Mouse (Mus musculus): ENCODE measurements around the gene Tcf7l2. TPM values are rescaled to one million over a fixed set of nuclear protein-coding genes. Genes with fewer than 3 reads are reported as not detected.

Gene Tcf7l2
- polyA plus RNA-seq, 1 experiment from 2014 or later: 150 TPM

DNA sequence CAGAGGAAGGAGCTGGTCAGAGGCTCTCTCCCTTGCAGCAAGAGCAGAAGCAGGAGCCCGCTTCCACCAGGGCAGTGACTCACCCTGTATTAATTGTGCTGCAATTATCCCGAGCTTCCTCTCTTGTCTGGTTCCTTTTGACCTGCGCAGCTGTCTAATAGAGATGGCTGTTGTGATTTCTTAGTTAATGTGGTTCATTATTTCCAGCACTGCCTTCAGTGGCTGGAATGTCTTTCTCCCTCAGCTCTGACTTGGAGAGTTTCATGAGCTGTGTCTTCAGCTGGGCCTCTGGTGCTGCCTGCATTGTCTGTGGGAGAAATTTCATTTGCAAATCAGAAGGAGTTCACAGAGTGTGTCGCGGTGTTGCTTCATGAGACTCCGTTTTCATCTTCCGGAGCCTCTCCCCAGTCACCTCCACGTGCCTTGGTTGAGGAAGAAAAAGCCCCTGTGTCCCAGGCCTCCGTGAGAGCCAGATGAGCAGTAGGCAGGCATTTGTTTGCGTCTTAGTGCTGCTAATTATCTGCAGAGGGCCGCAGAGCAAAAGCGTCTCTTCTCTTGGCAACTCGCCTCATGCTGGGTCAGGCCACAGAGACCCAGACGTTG is 228.4 kb downstream of the Tcf7l2 start:
- ATAC-seq (replicated peaks; ENCODE audit: low FRiP score) (peak; percentile 18; the same call in 1 of the 2 replicates), DNase-seq (ENCODE audit: low spot score) (peak; percentile 60)
- Histone ChIP-seq H3K9me3 (ENCODE audit: control insufficient read depth, low read length) (no peaks in the 10 kb centered on the region), H3K36me3 (ENCODE audit: control insufficient read depth, insufficient read depth, low read length) (no peaks in the 10 kb centered on the region), H3K9ac (ENCODE audit: low read length) (no peak overlapping the region), H3K4me3 (ENCODE audit: low read depth, low read length) (no peak overlapping the region), H3K4me2 (ENCODE audit: low read depth, low read length, severe bottlenecking) (no peak overlapping the region), H3K4me1 (replicated peaks; ENCODE audit: control insufficient read depth, insufficient read depth, low read length) (peaks cover 10% of the 10 kb centered on the region), H3K27ac (ENCODE audit: low read depth, low read length) (peak overlapping the region; percentile 37; the same call in 1 of the 2 replicates), H3K27me3 (ENCODE audit: control insufficient read depth, insufficient read depth, low read length) (no peaks in the 10 kb centered on the region)
- 11% methylated on average over 14 of the region's 14 CpGs for WGBS

DNA sequence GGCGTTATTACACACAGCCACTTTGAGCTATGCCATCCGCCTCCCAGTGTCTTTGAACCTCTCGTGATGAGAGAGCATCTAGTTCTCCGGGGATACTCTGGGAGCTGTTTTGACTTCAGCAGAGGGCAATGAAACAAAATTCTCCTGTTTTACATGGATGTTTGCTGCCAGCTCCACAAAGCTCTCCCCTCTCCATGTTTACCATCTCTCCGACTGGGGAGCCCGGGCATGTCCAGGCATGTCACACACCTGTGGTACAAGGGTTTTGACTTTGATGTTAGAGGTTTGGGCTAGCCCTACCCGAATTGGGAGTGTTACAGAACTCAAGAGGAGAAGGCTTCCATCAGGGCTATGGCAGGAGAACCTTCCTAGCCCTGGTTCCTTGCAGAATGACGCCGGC is 234.5 kb downstream of the Tcf7l2 start:
- 94% methylated on average over 9 of the region's 9 CpGs for WGBS
- ATAC-seq (replicated peaks; ENCODE audit: low FRiP score) (no peak), DNase-seq (ENCODE audit: low spot score) (no peak)
- Histone ChIP-seq H3K4me2 (ENCODE audit: low read depth, low read length, severe bottlenecking) (no peak overlapping the region), H3K27ac (ENCODE audit: low read depth, low read length) (no peak overlapping the region), H3K36me3 (ENCODE audit: control insufficient read depth, insufficient read depth, low read length) (no peaks in the 10 kb centered on the region), H3K4me1 (replicated peaks; ENCODE audit: control insufficient read depth, insufficient read depth, low read length) (no peaks in the 10 kb centered on the region), H3K9ac (ENCODE audit: low read length) (no peak overlapping the region), H3K27me3 (ENCODE audit: control insufficient read depth, insufficient read depth, low read length) (no peaks in the 10 kb centered on the region), H3K4me3 (ENCODE audit: low read depth, low read length) (no peak overlapping the region), H3K9me3 (ENCODE audit: control insufficient read depth, low read length) (no peaks in the 10 kb centered on the region)

All from forebrain, embryonic 11.5 days (tissue).